Mouse (Mus musculus) lung, embryonic 14.5 days (tissue): ENCODE measurements around the gene C1qtnf4. TPM values are rescaled to one million over a fixed set of nuclear protein-coding genes. Genes with fewer than 3 reads are reported as not detected.
A peak's percentile ranks its signal among the peaks of the same experiment; 100 is the strongest.
"Not testable (repeated sequence)": the region's sequence is repeated elsewhere in the genome, so short reads cannot be mapped to it uniquely, and the experiment has no call there.

Source experiments
- ATAC-seq: fragments of 200-750 bp; cut with Nextera tagmentation; 2 replicates; pipeline ENCODE4 v1.8.0; 2017; ENCODE audit warnings: mild to moderate bottlenecking, moderate TSS enrichment, moderate library complexity; ENCODE audit not compliant: insufficient read depth
- DNase-seq: peaks from one replicate; pipeline ENCODE4 v3.0.0-alpha.2; 2015
- H3K27ac ChIP-seq: fragments of 300-500 bp; sonication (generic); 2 replicates; pipeline ENCODE4 v1.5.1; 2014; ENCODE audit warnings: low read depth, mild to moderate bottlenecking, moderate library complexity
- H3K27me3 ChIP-seq: fragments of 300-500 bp; sonication (generic); 2 replicates; pipeline ENCODE4 v1.6.1; 2014; ENCODE audit warnings: low read length, control low read depth; ENCODE audit not compliant: insufficient read depth
- H3K36me3 ChIP-seq: fragments of 300-500 bp; sonication (generic); 2 replicates; pipeline ENCODE4 v1.6.1; 2014; ENCODE audit warnings: control low read depth; ENCODE audit not compliant: insufficient read depth
- H3K4me1 ChIP-seq: fragments of 300-500 bp; sonication (generic); 2 replicates; pipeline ENCODE4 v1.6.1; 2014; ENCODE audit warnings: antibody characterized with exemption, control low read depth; ENCODE audit not compliant: insufficient read depth
- H3K4me2 ChIP-seq: fragments of 300-500 bp; sonication (generic); 2 replicates; pipeline ENCODE4 v1.6.1; 2014; ENCODE audit warnings: mild to moderate bottlenecking
- H3K4me3 ChIP-seq: fragments of 300-500 bp; sonication (generic); 2 replicates; pipeline ENCODE4 v1.5.1; 2014; ENCODE audit warnings: low read depth, low read length
- H3K9ac ChIP-seq: fragments of 300-500 bp; sonication (generic); 2 replicates; pipeline ENCODE4 v1.6.1; 2014
- H3K9me3 ChIP-seq: fragments of 300-500 bp; sonication (generic); 2 replicates; pipeline ENCODE4 v1.6.1; 2016; ENCODE audit warnings: low read depth, low read length, control low read depth
- CTCF ChIP-seq: IDR thresholded peaks from 2 replicates; pipeline ENCODE4 v1.5.1; 2016; ENCODE audit warnings: antibody characterized with exemption, low read depth
- WGBS: fragments of 180-500 bp; shearing (Covaris S2); extraction: QIAGEN DNeasy Blood & Tissue Kit; methylation state at CpG from one replicate; pipeline ENCODE4 v1.1.7; 2014; 5-methylcytosine and 5-hydroxymethylcytosine counted together
- polyA plus RNA-seq: library from polyadenylated mRNA; unstranded; fragments of >200 nt; fragmentation: Nextera tagmentation; extraction: Ambion mirVana; gene quantifications from 2 replicates; pipeline ENCODE4 v1.2.1, GENCODE M21; 2014

Gene C1qtnf4
- polyA plus RNA-seq, 1 experiment from 2014 or later: 3.1 TPM

DNA sequence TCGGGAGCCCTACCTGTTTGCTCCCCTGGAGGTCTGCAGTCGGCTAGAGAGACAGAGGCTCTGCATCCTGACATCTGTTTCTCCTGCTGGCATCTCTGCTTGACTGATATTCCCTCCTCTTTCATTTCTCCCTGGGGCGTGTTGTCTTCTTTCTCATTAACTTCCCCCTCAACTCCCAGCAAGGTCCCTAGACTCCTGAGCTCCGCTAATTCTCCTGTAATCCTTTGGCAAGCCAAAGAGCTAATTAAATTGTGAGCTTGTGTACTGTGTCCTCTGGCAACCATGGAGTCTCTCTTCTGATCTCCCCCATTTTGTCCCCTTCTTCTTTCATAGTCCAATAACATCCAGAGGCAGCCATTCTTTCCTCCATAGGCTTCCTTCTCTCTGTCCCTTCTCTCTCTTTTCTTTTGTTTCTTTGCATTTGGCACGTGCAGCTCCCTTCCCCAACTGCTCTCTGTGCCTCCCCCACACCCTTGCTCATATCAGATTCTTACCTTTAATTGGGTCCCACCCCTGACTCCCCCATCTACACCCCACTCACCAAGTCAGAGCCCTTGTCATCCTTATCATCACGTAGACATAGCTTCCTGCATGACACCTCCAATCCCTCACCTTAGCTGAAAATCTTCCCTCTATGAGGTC is 5.4 kb upstream of the C1qtnf4 start:
- ATAC-seq (no peak), DNase-seq (no peak)
- no peaks in the 10 kb centered on the region for H3K9me3 ChIP-seq
- H3K36me3 ChIP-seq: no peaks in the 10 kb centered on the region
- no peak overlapping the region for H3K4me3 ChIP-seq
- H3K9ac ChIP-seq: no peak overlapping the region
- H3K27ac ChIP-seq: no peak overlapping the region
- no peaks in the 10 kb centered on the region for H3K4me1 ChIP-seq
- TF ChIP-seq CTCF: no peak
- H3K4me2 ChIP-seq: no peak overlapping the region
- H3K27me3 ChIP-seq: peaks cover 7% of the 10 kb centered on the region
- 26% methylated on average over 6 of the region's 6 CpGs for WGBS

DNA sequence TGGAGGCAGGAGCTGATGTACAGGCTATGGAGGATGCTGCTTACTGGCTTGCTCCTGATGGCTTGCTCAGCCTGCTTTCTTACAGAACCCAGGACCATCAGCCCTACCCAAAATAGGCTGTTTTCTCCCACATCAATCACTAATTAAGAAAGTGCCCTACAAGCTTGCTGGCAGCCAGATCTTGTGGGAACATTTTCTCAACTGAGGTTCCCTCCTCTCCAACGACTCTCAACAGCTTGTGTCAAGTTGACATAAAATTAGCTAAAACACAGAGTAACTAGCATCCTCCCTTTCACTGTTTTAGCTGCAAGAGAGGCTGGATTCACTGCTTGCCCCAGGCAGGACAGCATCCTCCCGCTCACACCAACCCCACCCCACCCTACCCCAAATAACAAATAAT is 3.8 kb upstream of the C1qtnf4 start:
- no peak overlapping the region for H3K4me2 ChIP-seq
- no peak overlapping the region for H3K4me3 ChIP-seq
- H3K9me3 ChIP-seq: no peaks in the 10 kb centered on the region
- WGBS: 65% methylated on average over 2 of the region's 2 CpGs
- no peaks in the 10 kb centered on the region for H3K36me3 ChIP-seq
- no peak for TF ChIP-seq CTCF
- no peak overlapping the region for H3K9ac ChIP-seq
- no peak for DNase-seq
- H3K27me3 ChIP-seq: peaks cover 23% of the 10 kb centered on the region
- H3K27ac ChIP-seq: no peak overlapping the region
- no peaks in the 10 kb centered on the region for H3K4me1 ChIP-seq
- no peak for ATAC-seq

DNA sequence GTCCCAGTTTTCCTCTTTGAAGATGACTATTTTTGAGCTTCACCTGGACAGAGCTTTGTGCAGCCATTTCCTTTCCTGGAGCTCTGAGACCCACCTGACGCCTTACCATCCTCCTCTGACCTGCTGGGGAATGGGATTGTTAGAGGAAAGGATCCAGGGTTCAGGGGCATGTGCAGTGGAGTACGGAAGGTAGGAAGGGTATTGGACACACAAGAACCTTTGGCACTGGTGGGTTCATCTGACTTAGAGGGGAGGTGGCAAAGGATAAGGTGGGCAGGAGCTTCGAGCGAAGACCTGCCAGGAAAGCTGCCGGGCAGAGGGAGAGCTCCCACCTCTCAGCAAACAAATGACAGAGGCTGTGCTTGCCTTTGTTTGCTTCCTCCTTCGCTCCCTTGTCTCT is 776 bp downstream of the C1qtnf4 start:
- DNase-seq: no peak
- Histone ChIP-seq H3K4me1 (no peaks in the 10 kb centered on the region; the same call in 1 of the 2 replicates), H3K9ac (no peak overlapping the region), H3K9me3 (no peaks in the 10 kb centered on the region), H3K4me3 (peak overlapping the region; percentile 43), H3K36me3 (no peaks in the 10 kb centered on the region), H3K27ac (no peak overlapping the region), H3K4me2 (peak overlapping the region; percentile 67; the same call in 1 of the 2 replicates), H3K27me3 (peaks cover 56% of the 10 kb centered on the region)
- 29% methylated on average over 6 of the region's 6 CpGs for WGBS
- ATAC-seq: no peak
- TF ChIP-seq CTCF: no peak

GRCm38 (mm10) chr2:90887627-90888026 is 2.0 kb downstream of the C1qtnf4 start:
- no peaks in the 10 kb centered on the region for H3K36me3 ChIP-seq
- H3K4me3 ChIP-seq: no peak overlapping the region
- H3K4me1 ChIP-seq: no peaks in the 10 kb centered on the region; the same call in 1 of the 2 replicates
- H3K27ac ChIP-seq: no peak overlapping the region
- 59% methylated on average over 5 of the region's 5 CpGs for WGBS
- H3K9ac ChIP-seq: no peak overlapping the region
- no peak for TF ChIP-seq CTCF
- no peaks in the 10 kb centered on the region for H3K9me3 ChIP-seq
- peaks cover 56% of the 10 kb centered on the region for H3K27me3 ChIP-seq
- H3K4me2 ChIP-seq: no peak overlapping the region
- ATAC-seq (no peak), DNase-seq (no peak)

DNA sequence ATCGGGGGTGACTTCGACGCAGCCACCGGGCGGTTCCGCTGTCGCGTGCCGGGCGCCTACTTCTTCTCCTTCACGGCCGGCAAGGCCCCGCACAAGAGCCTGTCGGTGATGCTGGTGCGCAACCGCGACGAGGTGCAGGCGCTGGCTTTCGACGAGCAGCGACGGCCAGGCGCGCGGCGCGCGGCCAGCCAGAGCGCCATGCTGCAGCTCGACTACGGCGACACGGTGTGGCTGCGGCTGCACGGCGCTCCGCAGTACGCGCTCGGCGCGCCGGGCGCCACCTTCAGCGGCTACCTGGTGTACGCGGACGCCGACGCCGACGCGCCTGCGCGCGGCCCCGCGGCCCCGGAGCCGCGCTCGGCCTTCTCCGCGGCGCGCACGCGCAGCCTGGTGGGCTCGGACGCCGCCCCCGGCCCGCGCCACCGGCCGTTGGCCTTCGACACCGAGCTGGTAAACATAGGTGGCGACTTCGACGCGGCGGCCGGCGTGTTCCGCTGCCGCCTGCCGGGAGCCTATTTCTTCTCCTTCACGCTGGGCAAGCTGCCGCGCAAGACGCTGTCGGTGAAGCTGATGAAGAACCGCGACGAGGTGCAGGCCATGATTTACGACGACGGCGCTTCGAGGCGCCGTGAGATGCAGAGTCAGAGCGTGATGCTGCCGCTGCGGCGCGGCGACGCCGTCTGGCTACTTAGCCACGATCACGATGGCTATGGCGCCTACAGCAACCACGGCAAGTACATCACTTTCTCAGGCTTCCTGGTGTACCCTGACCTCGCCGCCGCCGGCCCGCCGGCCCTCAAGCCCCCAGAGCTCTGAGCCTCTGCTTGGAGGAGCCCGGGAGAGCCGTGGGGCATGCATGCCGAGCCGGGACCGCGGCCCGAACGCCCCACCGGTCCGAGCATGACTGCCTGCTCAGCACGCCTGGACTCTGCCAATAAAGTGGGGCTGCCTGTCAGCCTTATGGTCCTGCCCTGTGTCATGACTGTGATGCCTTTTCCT is 4.2 kb downstream of the C1qtnf4 start:
- peak overlapping the region; percentile 83 for H3K4me2 ChIP-seq
- H3K9ac ChIP-seq: peak overlapping the region; percentile 52
- no peaks in the 10 kb centered on the region; the same call in 1 of the 2 replicates for H3K4me1 ChIP-seq
- H3K9me3 ChIP-seq: no peaks in the 10 kb centered on the region
- peaks cover 53% of the 10 kb centered on the region for H3K27me3 ChIP-seq
- TF ChIP-seq CTCF: no peak
- no peak overlapping the region for H3K27ac ChIP-seq
- WGBS: 3% methylated on average over 128 of the region's 133 CpGs
- DNase-seq: peak; percentile 73
- H3K36me3 ChIP-seq: peaks cover 17% of the 10 kb centered on the region
- peak overlapping the region; percentile 56 for H3K4me3 ChIP-seq
- peak; percentile 74 for ATAC-seq

- Histone ChIP-seq H3K4me3 (no peak overlapping the region), H3K4me1 (no peaks in the 10 kb centered on the region; the same call in 1 of the 2 replicates), H3K27ac (no peak overlapping the region), H3K9me3 (no peaks in the 10 kb centered on the region), H3K36me3 (peaks cover 55% of the 10 kb centered on the region), H3K4me2 (no peak overlapping the region), H3K9ac (no peak overlapping the region), H3K27me3 (peaks cover 14% of the 10 kb centered on the region)
- no peak for DNase-seq
- TF ChIP-seq CTCF: no peak
- no peak for ATAC-seq
- 82% methylated on average over 6 of the region's 6 CpGs for WGBS
Observed at GRCm38 (mm10) chr2:90893673-90894298, 8.1 kb downstream of the C1qtnf4 start.

DNA sequence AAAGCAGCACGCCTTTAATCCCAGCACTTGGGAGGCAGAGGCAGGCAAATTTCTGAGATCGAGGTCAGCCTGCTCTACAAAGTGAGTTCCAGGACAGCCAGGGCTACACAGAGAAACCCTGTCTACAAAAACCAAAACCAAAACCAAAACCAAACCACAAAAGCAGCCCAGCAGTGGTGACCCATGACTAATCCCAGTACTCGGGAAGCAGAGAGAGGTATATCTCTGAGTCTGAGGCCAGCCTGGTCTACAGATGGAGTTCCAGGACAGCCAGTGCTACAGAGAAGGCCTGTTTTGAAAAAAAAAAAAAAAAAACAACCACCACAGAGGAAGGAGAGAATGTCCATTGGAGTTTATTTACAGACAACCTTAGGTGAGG is 8.6 kb downstream of the C1qtnf4 start:
- H3K9ac ChIP-seq, ATAC-seq, H3K9me3 ChIP-seq, H3K27ac ChIP-seq, DNase-seq, H3K4me3 ChIP-seq, H3K27me3 ChIP-seq, H3K4me1 ChIP-seq, H3K4me2 ChIP-seq: not testable (repeated sequence)
- 95% methylated on average over 3 of the region's 3 CpGs for WGBS
- peaks cover 59% of the 10 kb centered on the region for H3K36me3 ChIP-seq
